Comparison of ENCODE assay signal across 15 mouse cellular contexts in genomic region chr8:11767213-11767840, GRCm38 (mm10). TPM values are rescaled to one million over a fixed set of nuclear protein-coding genes. Genes with fewer than 3 reads are reported as not detected.
DNase-seq lines count a peak whose midpoint lies in the region; ATAC-seq and TF ChIP-seq lines count a peak whose summit lies in the region.
"Had no signal": no experiment of that assay in that cellular context is flagged by ENCODE, and none has a peak within 500 bp of the region (broad histone marks: within the 10 kb centered on the region; RNA-seq: fewer than 3 reads in every experiment).

No protein-coding gene starts in this region.

- no peaks in the 10 kb centered on the region; the same call in 1 of the 2 replicates for H3K4me1 ChIP-seq in liver, postnatal 0 days (ENCODE audit: insufficient read depth)
- H3K4me1 ChIP-seq in forebrain, postnatal 0 days (ENCODE audit: insufficient read depth) = no peaks in the 10 kb centered on the region
- H3K4me1 ChIP-seq in forebrain, embryonic 13.5 days = peaks cover 11% of the 10 kb centered on the region; the same call in 1 of the 2 replicates

- H3K27me3 ChIP-seq in Patski = no peaks in the 10 kb centered on the region
- H3K27me3 ChIP-seq in liver, postnatal 0 days (ENCODE audit: insufficient read depth, low read length) = no peaks in the 10 kb centered on the region
- H3K27me3 ChIP-seq in forebrain, postnatal 0 days (ENCODE audit: insufficient read depth, low read length) = no peaks in the 10 kb centered on the region
- H3K27me3 ChIP-seq in forebrain, embryonic 13.5 days = no peaks in the 10 kb centered on the region
- H3K27me3 ChIP-seq: heart, embryonic 15.5 days had no signal

- DNase-seq in cerebellum, adult 8-10 months = peak; percentile 43
- no peak for DNase-seq in cerebellum, adult 11-12 months
- peak; percentile 75 for DNase-seq in 3134 (ENCODE audit: extremely low read depth, insufficient read length, low spot score)
- no peak for DNase-seq in Patski (ENCODE audit: low read depth, low spot score)
- DNase-seq in liver, postnatal 0 days = no peak
- DNase-seq in gastrocnemius, postnatal 10 days = no peak
- no peak for DNase-seq in forebrain, postnatal 0 days
- DNase-seq: adrenal gland, postnatal 36 days; kidney, postnatal 25 days; thymus, postnatal 4 days had no signal

- WGBS in liver, postnatal 0 days (ENCODE audit: insufficient replicate concordance) = 58% methylated on average over 5 of the region's 5 CpGs
- WGBS in forebrain, postnatal 0 days = 93% methylated on average over 5 of the region's 5 CpGs
- 94% methylated on average over 5 of the region's 5 CpGs for WGBS in forebrain, embryonic 13.5 days

- TF ChIP-seq EP300 in liver, postnatal 0 days (IDR thresholded peaks at IDR 0.05; ENCODE audit: low read depth) = no peak; the same call in 1 of the 2 replicates

- H3K27ac ChIP-seq in liver, postnatal 0 days (ENCODE audit: low read depth) = no peak overlapping the region
- H3K27ac ChIP-seq in forebrain, postnatal 0 days (ENCODE audit: low read depth, low read length) = no peak overlapping the region
- H3K27ac ChIP-seq in forebrain, embryonic 13.5 days = no peak overlapping the region
- H3K27ac ChIP-seq: heart, embryonic 15.5 days; hindbrain, postnatal 0 days had no signal

- CTCF ChIA-PET in Patski (lab: Charles Lee) = interaction anchor here (1.0 to 3.1 kb wide), 4 partner anchors 11 to 20 kb away, joined by 3 to 14 read pairs (median 5); no protein-coding TSS in a partner anchor

- no peak overlapping the region for H3K4me2 ChIP-seq in liver, postnatal 0 days (ENCODE audit: low read depth, low read length)
- no peak overlapping the region for H3K4me2 ChIP-seq in forebrain, postnatal 0 days (ENCODE audit: low read depth)
- no peak overlapping the region for H3K4me2 ChIP-seq in forebrain, embryonic 13.5 days
- H3K4me2 ChIP-seq: heart, embryonic 15.5 days had no signal

- in situ Hi-C loops in Patski (cut with MboI; ENCODE audit: low pct_unique_long_range_greater_than_20kb) = no loop called here

- no peak for TF ChIP-seq CTCF in Patski (IDR thresholded peaks at IDR 0.05)
- no peak for TF ChIP-seq CTCF in liver, postnatal 0 days (IDR thresholded peaks at IDR 0.05; ENCODE audit: low read depth)
- TF ChIP-seq CTCF in forebrain, postnatal 0 days (IDR thresholded peaks at IDR 0.05; ENCODE audit: low read depth) = no peak

- H3K9ac ChIP-seq in liver, postnatal 0 days (replicated peaks) = no peak overlapping the region
- H3K9ac ChIP-seq in forebrain, postnatal 0 days = no peak overlapping the region
- no peak overlapping the region for H3K9ac ChIP-seq in forebrain, embryonic 13.5 days
- H3K9ac ChIP-seq: heart, embryonic 15.5 days had no signal

- no peak overlapping the region for H3K4me3 ChIP-seq in liver, postnatal 0 days (ENCODE audit: low read depth, low read length)
- no peak overlapping the region for H3K4me3 ChIP-seq in forebrain, postnatal 0 days (ENCODE audit: low read depth, low read length)
- H3K4me3 ChIP-seq in forebrain, embryonic 13.5 days = no peak overlapping the region
- H3K4me3 ChIP-seq: erythroblast, embryonic 14.5 days; heart, embryonic 15.5 days had no signal

- H3K36me3 ChIP-seq in liver, postnatal 0 days (replicated peaks; ENCODE audit: insufficient read depth, low read length) = no peaks in the 10 kb centered on the region; the same call in 1 of the 2 replicates
- no peaks in the 10 kb centered on the region for H3K36me3 ChIP-seq in forebrain, postnatal 0 days (ENCODE audit: insufficient read depth)
- no peaks in the 10 kb centered on the region for H3K36me3 ChIP-seq in forebrain, embryonic 13.5 days (ENCODE audit: poor library complexity, severe bottlenecking)
- H3K36me3 ChIP-seq: heart, embryonic 15.5 days had no signal

- peak; percentile 76 for ATAC-seq in Patski
- peak; percentile 66 for ATAC-seq in liver, postnatal 0 days
- ATAC-seq in forebrain, postnatal 0 days = no peak
- ATAC-seq in forebrain, embryonic 13.5 days = no peak
- ATAC-seq: CD4-positive, CD25-positive, alpha-beta regulatory T cell, adult 4 months; hindbrain, postnatal 0 days had no signal

- H3K9me3 ChIP-seq in liver, postnatal 0 days (ENCODE audit: low read length) = no peaks in the 10 kb centered on the region
- H3K9me3 ChIP-seq in forebrain, postnatal 0 days (ENCODE audit: low read length) = no peaks in the 10 kb centered on the region
- no peaks in the 10 kb centered on the region for H3K9me3 ChIP-seq in forebrain, embryonic 13.5 days (replicated peaks)
- H3K9me3 ChIP-seq: heart, embryonic 15.5 days had no signal

- POLR2A ChIA-PET in Patski (lab: Charles Lee) = no interaction called here

RNA-seq across cellular contexts. Expression of gene Arhgef7, which starts 39.8 kb away (rescaled TPM):
- polyA plus RNA-seq in Patski (2021) = 53.7 TPM
- polyA plus RNA-seq in liver, postnatal 0 days (2015; fragmentation: Nextera tagmentation; extraction: Ambion mirVana) = 7.6 and 9.2 TPM in 2 replicates
- total RNA-seq in gastrocnemius, postnatal 10 days (2021) = 10 to 100 TPM; 76.7 to 84.2 TPM
- total RNA-seq in forebrain, postnatal 0 days (2014; rRNA removed) = 100 and 114 TPM in 2 replicates
- 50.3 and 59.5 TPM in 2 replicates for polyA plus RNA-seq in forebrain, postnatal 0 days (2015; fragmentation: Nextera tagmentation; extraction: Ambion mirVana)
- 58.5 and 61.8 TPM in 2 replicates for polyA plus RNA-seq in forebrain, embryonic 13.5 days (2015; fragmentation: Nextera tagmentation; extraction: Ambion mirVana)

Comparison
In these comparisons a context has a peak if more than half of its experiments do, and no peak if none do; other contexts are left out.
1. DNase-seq: peak in cerebellum, adult 8-10 months (single experiment) and 3134 (single experiment); none in cerebellum, adult 11-12 months (single experiment), Patski (single experiment), liver, postnatal 0 days (single experiment), gastrocnemius, postnatal 10 days (single experiment) and forebrain, postnatal 0 days (single experiment).
2. ATAC-seq: peak in Patski (single experiment) and liver, postnatal 0 days (single experiment); none in forebrain, postnatal 0 days (single experiment) and forebrain, embryonic 13.5 days (single experiment).